Mouse (Mus musculus) liver, adult 2 months (tissue): Measurements from ENCODE around the gene Fam76a.

ENCODE experiments used
- CTCF ChIP-seq: fragments of 200-500 bp; IDR thresholded peaks from 2 replicates; pipeline ENCODE4 v1.5.1; 2011; ENCODE audit warnings: low read depth, low read length, control low read depth
- POLR2A ChIP-seq: fragments of 200-500 bp; IDR thresholded peaks from 2 replicates; pipeline ENCODE4 v1.6.1; 2011; ENCODE audit warnings: low read length, control low read depth; ENCODE audit not compliant: insufficient read depth; ENCODE audit errors: extremely low read depth

DNA sequence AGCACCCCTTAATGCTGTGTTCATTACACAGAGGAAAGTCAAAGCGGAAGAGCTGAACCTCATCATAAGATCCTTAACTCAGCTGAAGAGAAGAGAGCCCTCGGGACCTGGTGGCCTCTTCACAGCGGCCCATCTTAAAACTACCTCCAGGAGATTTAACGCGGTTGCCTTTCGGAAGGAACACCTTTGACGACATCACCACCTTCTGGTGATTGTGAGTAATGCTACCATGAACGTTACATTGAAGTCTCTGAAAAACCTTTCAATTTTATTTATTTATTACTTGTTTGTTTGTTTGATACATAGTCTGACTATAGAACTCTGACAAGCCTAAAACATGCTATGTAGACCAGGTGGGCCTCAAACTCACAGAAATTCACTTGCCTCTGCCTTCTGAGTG is 8.4 kb upstream of the Fam76a start:
- TF ChIP-seq CTCF (peak; percentile 52), POLR2A (no peak)
